Mouse (Mus musculus): ENCODE data around the gene Dclre1c. TPM values are rescaled to one million over a fixed set of nuclear protein-coding genes. Genes with fewer than 3 reads are reported as not detected.
A peak's percentile ranks its signal among the peaks of the same experiment; 100 is the strongest.

The Dclre1c gene
- polyA plus RNA-seq, 1 experiment = 1.5 TPM

DNA sequence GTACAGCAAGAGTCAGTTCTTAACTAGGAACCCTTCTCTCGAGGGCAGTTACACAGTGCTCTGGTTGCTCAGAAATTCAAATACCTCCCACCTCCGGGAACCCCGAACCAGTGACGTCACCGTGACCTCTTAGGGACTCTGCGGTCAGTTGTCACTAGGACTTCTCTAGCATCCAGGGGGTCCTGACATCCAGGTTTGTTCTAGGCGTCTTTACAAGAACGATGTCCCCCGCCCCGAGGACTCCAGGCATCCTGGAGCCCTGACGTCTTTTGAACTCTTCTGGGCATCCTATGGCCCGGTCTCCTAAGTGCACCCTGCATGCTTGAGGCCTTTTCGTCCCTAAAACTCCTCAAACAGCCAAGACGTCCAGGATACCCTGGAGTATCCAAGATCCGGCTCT lies 88.1 kb downstream of the Dclre1c start:
- no peaks in the 10 kb centered on the region for H3K27me3 ChIP-seq (ENCODE audit: control insufficient read depth, insufficient read depth, insufficient read length)
- no peak for TF ChIP-seq MAX (IDR thresholded peaks at IDR 0.05; ENCODE audit: low read depth)
- TF ChIP-seq USF1 (IDR thresholded peaks at IDR 0.05; ENCODE audit: low read depth) = no peak
- no peak for TF ChIP-seq TCF3 (IDR thresholded peaks at IDR 0.05; ENCODE audit: insufficient read length, low read depth)
- TF ChIP-seq SRF (IDR thresholded peaks at IDR 0.05; ENCODE audit: control insufficient read depth, insufficient read length, low read depth) = no peak
- TF ChIP-seq E2F4 (IDR thresholded peaks at IDR 0.05; ENCODE audit: insufficient read depth) = no peak
- no peak for TF ChIP-seq MYOD1 (IDR thresholded peaks at IDR 0.05; ENCODE audit: control insufficient read depth in 1 of 3, insufficient read length in 2 of 3, low read depth in 2 of 3)
- no peak for TF ChIP-seq CEBPB (IDR thresholded peaks at IDR 0.05; ENCODE audit: insufficient read depth, poor library complexity, severe bottlenecking)
- TF ChIP-seq TCF12 (IDR thresholded peaks at IDR 0.05; ENCODE audit: insufficient read depth, poor library complexity, severe bottlenecking) = no peak
- peaks cover 24% of the 10 kb centered on the region for H3K79me2 ChIP-seq (ENCODE audit: control insufficient read depth, insufficient read depth)
- H3K4me2 ChIP-seq (ENCODE audit: low read depth) = peak overlapping the region; percentile 83
- H3K36me3 ChIP-seq (ENCODE audit: control insufficient read depth, insufficient read depth) = peaks cover 26% of the 10 kb centered on the region
- H3ac ChIP-seq (ENCODE audit: control insufficient read depth, insufficient read length) = peak overlapping the region; percentile 80
- peak overlapping the region; percentile 80 for H3K4me3 ChIP-seq

DNA sequence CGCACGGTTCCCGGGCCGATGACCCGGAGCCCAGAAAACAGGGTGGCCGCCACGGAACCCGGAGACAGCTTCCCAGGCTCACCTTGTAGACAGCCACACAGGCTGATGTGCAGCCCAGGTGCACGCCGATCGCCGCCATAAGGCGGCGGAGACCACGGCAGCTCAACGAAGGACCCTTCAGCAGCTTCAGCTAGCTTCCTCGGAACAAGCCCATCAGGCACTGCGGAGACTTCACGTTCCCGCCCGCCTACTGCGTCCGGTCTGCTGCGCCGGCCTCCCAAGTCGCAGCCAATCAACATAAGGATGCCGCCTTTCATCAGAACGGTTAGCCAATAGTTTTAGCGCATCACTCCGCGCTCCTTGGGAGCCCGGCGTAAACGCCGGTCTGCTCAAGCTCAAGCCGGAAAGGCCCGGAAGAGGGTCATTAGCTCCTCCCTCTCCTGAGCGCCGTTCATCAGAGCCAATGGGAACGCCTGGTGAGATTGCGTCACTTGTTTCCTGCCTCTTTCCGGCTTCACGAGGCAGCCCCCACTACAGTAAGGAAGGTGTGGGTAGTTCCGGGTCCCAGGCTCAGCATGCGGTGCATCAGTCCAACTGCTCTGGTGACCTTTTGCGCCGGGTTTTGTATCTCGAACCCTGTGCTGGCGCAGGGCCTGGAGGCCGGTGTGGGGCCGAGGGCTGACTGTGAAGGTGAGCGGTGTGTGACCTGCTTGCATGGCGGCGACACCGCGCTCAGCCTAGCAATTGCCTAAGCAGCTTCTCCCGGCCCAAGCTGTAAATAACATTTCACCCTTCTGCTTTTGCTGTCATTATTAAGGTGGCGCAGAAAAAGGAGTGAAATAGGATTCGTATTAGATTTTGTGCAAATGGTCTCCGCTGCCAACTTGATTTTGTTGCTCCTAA lies 88.9 kb downstream of the Dclre1c start, which contains the start of the genes Gm45902, Hspa14 and Cdnf:
Gm45902 (minus strand) TSS at position 239 of the 903 bp plus-strand sequence.
Hspa14 (minus strand) TSS at position 263 of the 903 bp plus-strand sequence.
Cdnf (plus strand) TSS at position 479 of the 903 bp plus-strand sequence.
- Histone ChIP-seq H3K4me3 (peak within 1 kb of the TSS; percentile 80), H3K36me3 (ENCODE audit: control insufficient read depth, insufficient read depth) (peaks cover 26% of the 10 kb centered on the region), H3K4me2 (ENCODE audit: low read depth) (peak within 1 kb of the TSS; percentile 84), H3K27me3 (ENCODE audit: control insufficient read depth, insufficient read depth, insufficient read length) (no peaks in the 10 kb centered on the region), H3K79me2 (ENCODE audit: control insufficient read depth, insufficient read depth) (peaks cover 24% of the 10 kb centered on the region), H3ac (ENCODE audit: control insufficient read depth, insufficient read length) (peak within 1 kb of the TSS; percentile 80)
- TF ChIP-seq MAX (IDR thresholded peaks at IDR 0.05; ENCODE audit: low read depth) = no peak
- TF ChIP-seq REST (IDR thresholded peaks at IDR 0.05; ENCODE audit: insufficient read depth, insufficient read length) = no peak
- TF ChIP-seq E2F4 (IDR thresholded peaks at IDR 0.05; ENCODE audit: insufficient read depth) = peak; percentile 75
- TF ChIP-seq TCF3 (IDR thresholded peaks at IDR 0.05; ENCODE audit: insufficient read length, low read depth) = no peak
- TF ChIP-seq CEBPB (IDR thresholded peaks at IDR 0.05; ENCODE audit: insufficient read depth, poor library complexity, severe bottlenecking) = peak; percentile 70
- no peak for TF ChIP-seq MYOG (IDR thresholded peaks at IDR 0.05; ENCODE audit: control insufficient read depth in 1 of 3, insufficient read depth in 1 of 3, insufficient read length in 2 of 3, low read depth in 2 of 3)
- no peak for TF ChIP-seq TCF12 (IDR thresholded peaks at IDR 0.05; ENCODE audit: insufficient read depth, poor library complexity, severe bottlenecking)
- no peak for TF ChIP-seq SRF (IDR thresholded peaks at IDR 0.05; ENCODE audit: control insufficient read depth, insufficient read length, low read depth)
- no peak for TF ChIP-seq MYOD1 (IDR thresholded peaks at IDR 0.05; ENCODE audit: control insufficient read depth in 1 of 3, insufficient read length in 2 of 3, low read depth in 2 of 3)
- TF ChIP-seq POLR2A (IDR thresholded peaks at IDR 0.05; ENCODE audit: insufficient read length, low read depth) = peak; percentile 67
- peak; percentile 89 for TF ChIP-seq POLR2AphosphoS2 (IDR thresholded peaks at IDR 0.05; ENCODE audit: insufficient read length, low read depth)
- TF ChIP-seq USF1 (IDR thresholded peaks at IDR 0.05; ENCODE audit: low read depth) = no peak

Other genes with a start within 250 kb of the Dclre1c start
- gene Nmt2, start 139.9 kb upstream of the Dclre1c start, polyA plus RNA-seq (2012; fragmentation: generic; extraction: Trizol) = 14.5 TPM
- 11.3 TPM for gene Rpp38, start 91.5 kb upstream of the Dclre1c start, polyA plus RNA-seq (2012; fragmentation: generic; extraction: Trizol)
- gene Acbd7, start 88.0 kb upstream of the Dclre1c start, polyA plus RNA-seq (2012; fragmentation: generic; extraction: Trizol) = 0.10 TPM
- not detected for gene Olah, start 26.9 kb upstream of the Dclre1c start, polyA plus RNA-seq (2012; fragmentation: generic; extraction: Trizol)
- gene Meig1, start 1.5 kb upstream of the Dclre1c start, polyA plus RNA-seq (2012; fragmentation: generic; extraction: Trizol) = 0.14 TPM
- 1.3 TPM for gene Suv39h2, start 50.9 kb downstream of the Dclre1c start, polyA plus RNA-seq (2012; fragmentation: generic; extraction: Trizol)
- gene Gm45902, start 88.7 kb downstream of the Dclre1c start, polyA plus RNA-seq (2012; fragmentation: generic; extraction: Trizol) = 1.1 TPM
- 29.9 TPM for gene Hspa14, start 88.7 kb downstream of the Dclre1c start, polyA plus RNA-seq (2012; fragmentation: generic; extraction: Trizol)
- 0.71 TPM for gene Cdnf, start 88.9 kb downstream of the Dclre1c start, polyA plus RNA-seq (2012; fragmentation: generic; extraction: Trizol)
- 10.0 TPM for gene Fam107b, start 146.4 kb downstream of the Dclre1c start, polyA plus RNA-seq (2012; fragmentation: generic; extraction: Trizol)